9 mouse cellular contexts compared by ENCODE assay signal in the genomic region with DNA sequence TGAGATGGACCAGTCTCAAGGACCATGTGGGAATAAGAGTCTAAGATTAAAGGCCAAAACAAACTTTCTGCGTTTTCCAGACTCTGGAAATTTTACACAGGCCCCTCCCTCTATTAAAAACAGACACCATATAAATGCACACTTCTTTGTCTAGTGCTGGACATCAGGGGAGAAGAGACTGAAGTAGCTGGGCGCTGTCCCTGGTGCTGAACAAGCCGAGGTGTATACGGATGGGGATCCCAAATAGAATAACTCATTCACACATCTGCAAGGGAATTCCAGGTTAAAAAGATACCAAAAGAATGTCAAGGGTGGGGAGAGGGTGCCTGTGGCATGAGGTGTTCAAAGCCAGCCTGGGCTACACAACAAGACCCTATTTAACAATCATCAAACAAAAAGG.
A peak's percentile ranks its signal among the peaks of the same experiment; 100 is the strongest.
DNase-seq lines count a peak whose midpoint lies in the region; ATAC-seq and TF ChIP-seq lines count a peak whose summit lies in the region.
"Had no signal": no experiment of that assay in that cellular context is flagged by ENCODE, and none has a peak within 500 bp of the region (broad histone marks: within the 10 kb centered on the region; RNA-seq: fewer than 3 reads in every experiment).

No protein-coding gene starts in this region.

- DNase-seq in kidney, adult 11 months, result peak; percentile 6
- DNase-seq in adrenal gland, adult (ENCODE audit: inconsistent age in 2 of 2, low spot score in 1 of 2), result peak; percentile 25 to 78
- DNase-seq in lung, embryonic 14.5 days, result peak; percentile 91
- no peak for DNase-seq in cerebellum, postnatal 14 days
- DNase-seq in left cerebral cortex, postnatal 14 days (ENCODE audit: low spot score in 2 of 2), result no peak
- DNase-seq in left cerebral cortex, postnatal 25 days (ENCODE audit: low spot score in 2 of 2), result no peak
- DNase-seq: liver, embryonic 13.5 days had no signal

- H3K27ac ChIP-seq in kidney, embryonic 16.5 days (ENCODE audit: low read length), result no peak overlapping the region
- no peak overlapping the region for H3K27ac ChIP-seq in lung, embryonic 14.5 days (ENCODE audit: low read depth)
- H3K27ac ChIP-seq: liver, embryonic 13.5 days had no signal

- H3K9me3 ChIP-seq in kidney, embryonic 16.5 days (ENCODE audit: low read length), result no peaks in the 10 kb centered on the region
- H3K9me3 ChIP-seq in lung, embryonic 14.5 days (ENCODE audit: low read depth, low read length), result no peaks in the 10 kb centered on the region
- H3K9me3 ChIP-seq: liver, embryonic 13.5 days had no signal

- intact Hi-C loops in left cerebral cortex, postnatal 14 days (cut with DNase I), result no loop called here
- intact Hi-C loops in left cerebral cortex, postnatal 25 days (cut with DNase I), result no loop called here

- no peak overlapping the region for H3K4me2 ChIP-seq in kidney, embryonic 16.5 days (replicated peaks; ENCODE audit: low read depth, low read length)
- H3K4me2 ChIP-seq in lung, embryonic 14.5 days, result no peak overlapping the region
- H3K4me2 ChIP-seq: liver, embryonic 13.5 days had no signal

- no peaks in the 10 kb centered on the region for H3K36me3 ChIP-seq in kidney, embryonic 16.5 days (ENCODE audit: insufficient read depth, low read length)
- no peaks in the 10 kb centered on the region for H3K36me3 ChIP-seq in lung, embryonic 14.5 days (ENCODE audit: insufficient read depth)
- H3K36me3 ChIP-seq: liver, embryonic 13.5 days had no signal

- no peak for ATAC-seq in kidney, embryonic 16.5 days (ENCODE audit: low FRiP score, low TSS enrichment)
- peak; percentile 37; the same call in 1 of the 2 replicates for ATAC-seq in granulocyte monocyte progenitor cell, adult 5-6 weeks (replicated peaks; ENCODE audit: poor library complexity, severe bottlenecking)
- no peak for ATAC-seq in lung, embryonic 14.5 days (ENCODE audit: insufficient read depth)

- H3K4me1 ChIP-seq in kidney, embryonic 16.5 days (ENCODE audit: insufficient read depth, low read length), result no peaks in the 10 kb centered on the region
- H3K4me1 ChIP-seq in lung, embryonic 14.5 days (ENCODE audit: insufficient read depth), result no peaks in the 10 kb centered on the region
- H3K4me1 ChIP-seq: liver, embryonic 13.5 days had no signal

- H3K4me3 ChIP-seq in kidney, embryonic 16.5 days (ENCODE audit: low read length), result no peak overlapping the region
- no peak overlapping the region for H3K4me3 ChIP-seq in lung, embryonic 14.5 days (ENCODE audit: low read depth, low read length)
- H3K4me3 ChIP-seq: liver, embryonic 13.5 days had no signal

- H3K9ac ChIP-seq in kidney, embryonic 16.5 days (replicated peaks; ENCODE audit: low read length), result no peak overlapping the region
- no peak overlapping the region for H3K9ac ChIP-seq in lung, embryonic 14.5 days
- H3K9ac ChIP-seq: liver, embryonic 13.5 days had no signal

- 5% methylated on average over 4 of the region's 4 CpGs for WGBS in kidney, embryonic 16.5 days
- 3% methylated on average over 4 of the region's 4 CpGs for WGBS in lung, embryonic 14.5 days

- H3K27me3 ChIP-seq in kidney, embryonic 16.5 days (ENCODE audit: insufficient read depth, low read length), result no peaks in the 10 kb centered on the region
- H3K27me3 ChIP-seq in lung, embryonic 14.5 days (ENCODE audit: insufficient read depth, low read length), result no peaks in the 10 kb centered on the region
- H3K27me3 ChIP-seq: liver, embryonic 13.5 days had no signal

- TF ChIP-seq CTCF in lung, embryonic 14.5 days (IDR thresholded peaks at IDR 0.05; ENCODE audit: low read depth), result no peak

Comparison
In these comparisons a context has a peak if more than half of its experiments do, and no peak if none do; other contexts are left out.
1. DNase-seq: peak in kidney, adult 11 months (single experiment), adrenal gland, adult (2 of 2) and lung, embryonic 14.5 days (single experiment); none in cerebellum, postnatal 14 days (0 of 2), left cerebral cortex, postnatal 14 days (0 of 2) and left cerebral cortex, postnatal 25 days (0 of 2).